Mouse (Mus musculus) large intestine, adult 2 months (tissue): ENCODE measurements around the gene Ipo13. TPM values are rescaled to one million over a fixed set of nuclear protein-coding genes. Genes with fewer than 3 reads are reported as not detected.

Source experiments
- DNase-seq: peaks from one replicate; pipeline ENCODE4 v3.0.0-alpha.2; 2012; ENCODE audit warnings: low read depth, low spot score
- WGBS: fragments of 180-500 bp; shearing (Covaris S2); methylation state at CpG from one replicate; pipeline ENCODE4 v1.1.7; 2018; 5-methylcytosine and 5-hydroxymethylcytosine counted together
- polyA plus RNA-seq: library from polyadenylated mRNA; depleted of rRNA; stranded (reverse); fragments of >200 nt; gene quantifications from 2 replicates; pipeline ENCODE4 v1.2.3, GENCODE M21; 2012

The Ipo13 gene
- polyA plus RNA-seq, 1 experiment, result 41.0 TPM

DNA sequence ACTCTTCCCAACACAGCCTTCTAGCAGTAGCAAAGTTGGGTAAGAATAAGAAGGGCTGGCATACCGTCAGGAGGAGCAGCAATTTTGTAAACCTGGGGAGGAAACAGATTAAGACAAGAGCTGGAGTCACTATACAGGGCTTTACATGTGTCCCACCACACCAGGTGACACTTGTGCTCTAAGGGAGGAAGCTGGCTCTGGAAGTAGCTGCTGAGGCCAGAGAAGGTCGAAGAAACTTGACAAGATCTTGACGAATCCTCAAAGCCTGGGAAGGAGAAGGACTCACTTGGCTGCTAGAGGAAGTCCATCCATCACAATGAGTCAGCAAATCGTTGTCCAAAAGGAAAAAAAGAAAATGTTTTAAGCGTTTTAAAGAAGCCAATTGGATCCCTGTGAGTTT is 1.6 kb upstream of the Ipo13 start:
- WGBS, result 69% methylated on average over 5 of the region's 5 CpGs
- DNase-seq, result no peak

DNA sequence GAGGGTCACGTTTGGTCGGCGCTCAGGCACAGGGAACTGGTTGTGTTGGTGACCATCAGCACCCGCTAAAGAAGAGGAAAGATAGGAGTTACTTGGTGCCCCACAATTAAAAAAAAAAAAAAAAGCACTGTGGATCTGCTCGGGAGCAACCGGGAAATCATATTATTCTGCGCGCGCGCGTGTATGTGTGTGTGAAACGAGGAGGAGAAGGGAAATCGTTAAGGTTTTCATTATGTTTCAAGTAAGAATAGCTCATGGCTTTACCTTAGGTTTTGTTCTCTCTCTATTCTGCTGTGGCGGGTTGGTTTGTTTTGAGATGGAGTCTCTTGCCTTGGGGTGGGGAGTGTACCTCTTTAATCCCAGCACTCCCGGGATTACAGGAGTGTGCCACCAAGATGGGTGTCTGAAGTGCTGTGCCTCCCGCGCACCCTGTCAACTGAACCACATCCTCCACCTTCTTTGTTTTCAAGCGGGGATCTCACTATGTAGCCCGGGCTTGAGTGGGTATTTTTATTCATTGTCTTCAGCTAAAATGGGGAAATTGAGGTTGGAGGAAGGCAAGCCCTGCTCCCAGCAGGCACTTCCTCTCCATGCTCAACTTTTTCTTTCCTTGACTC is 798 bp upstream of the Ipo13 start:
- 1% methylated on average over 19 of the region's 19 CpGs for WGBS
- no peak for DNase-seq

DNA sequence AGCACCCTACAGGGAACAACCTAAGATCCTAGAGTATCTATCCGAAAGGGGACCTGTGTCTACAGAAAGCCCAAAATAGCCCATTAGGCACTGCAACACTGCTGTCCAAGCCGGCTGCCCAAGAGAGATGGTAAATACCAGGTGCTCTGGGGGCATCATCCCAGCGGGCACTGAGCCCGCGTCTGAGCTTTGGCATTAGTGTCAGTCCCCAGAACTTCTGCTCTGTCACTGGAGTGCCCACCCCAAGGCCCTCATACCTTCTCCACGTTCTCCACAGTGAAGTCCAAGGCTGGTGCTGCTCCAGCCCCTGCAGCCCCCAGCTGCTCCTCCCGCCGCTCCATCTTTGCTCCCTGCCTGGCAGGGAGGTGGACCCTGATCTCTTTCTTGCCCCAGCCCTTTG is 768 bp downstream of the Ipo13 start:
- 7% methylated on average over 8 of the region's 8 CpGs for WGBS
- DNase-seq, result no peak

DNA sequence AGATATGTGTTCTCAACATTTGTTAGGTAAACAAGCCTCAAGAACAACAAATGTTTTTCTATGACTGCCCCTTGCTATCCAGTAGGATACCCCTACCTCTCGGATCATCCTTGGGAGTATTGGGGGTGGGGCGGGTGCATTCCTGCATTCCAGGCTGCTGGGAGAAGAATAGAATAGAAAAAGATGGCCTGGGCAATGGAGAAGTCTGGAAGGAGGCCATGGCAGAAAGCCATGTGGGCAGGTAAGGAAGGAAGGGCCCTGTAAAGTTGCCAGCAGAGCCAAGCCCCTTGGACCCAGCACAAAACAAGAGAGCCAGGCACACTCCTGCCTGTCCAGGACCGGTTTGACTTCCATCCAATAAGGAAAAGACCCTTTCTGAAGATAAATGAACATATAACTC is 1.4 kb downstream of the Ipo13 start:
- no peak for DNase-seq
- WGBS, result 20% methylated on average over 3 of the region's 3 CpGs

DNA sequence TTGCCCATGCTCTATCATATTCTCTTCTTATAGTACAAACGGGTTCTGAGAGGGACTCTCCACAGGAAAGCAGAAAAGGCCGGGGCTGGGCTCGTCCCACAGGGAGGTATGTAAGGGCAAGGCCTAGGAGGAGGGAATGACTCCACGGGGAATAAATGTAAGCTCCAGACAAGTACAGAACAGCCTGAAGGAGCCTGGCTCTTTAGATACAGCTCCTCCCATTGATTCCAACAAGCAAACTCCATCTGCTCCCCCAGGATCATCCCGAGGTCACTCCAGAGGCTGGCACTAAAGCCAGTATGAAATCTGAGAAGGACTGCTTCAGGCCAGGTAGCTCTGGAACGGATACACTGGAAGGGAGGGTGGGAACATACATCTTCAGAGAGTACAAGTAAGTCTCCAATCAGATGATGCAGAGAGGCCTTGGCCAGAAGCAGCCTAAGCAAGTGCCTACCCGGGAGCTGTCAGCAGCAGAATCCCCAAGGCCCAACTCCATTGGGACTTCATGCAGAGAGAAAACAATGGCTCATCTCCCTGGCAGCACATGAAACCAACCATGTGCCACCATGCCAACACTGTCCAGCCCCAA is 2.0 kb downstream of the Ipo13 start:
- DNase-seq, result no peak
- WGBS, result 70% methylated on average over 7 of the region's 7 CpGs

DNA sequence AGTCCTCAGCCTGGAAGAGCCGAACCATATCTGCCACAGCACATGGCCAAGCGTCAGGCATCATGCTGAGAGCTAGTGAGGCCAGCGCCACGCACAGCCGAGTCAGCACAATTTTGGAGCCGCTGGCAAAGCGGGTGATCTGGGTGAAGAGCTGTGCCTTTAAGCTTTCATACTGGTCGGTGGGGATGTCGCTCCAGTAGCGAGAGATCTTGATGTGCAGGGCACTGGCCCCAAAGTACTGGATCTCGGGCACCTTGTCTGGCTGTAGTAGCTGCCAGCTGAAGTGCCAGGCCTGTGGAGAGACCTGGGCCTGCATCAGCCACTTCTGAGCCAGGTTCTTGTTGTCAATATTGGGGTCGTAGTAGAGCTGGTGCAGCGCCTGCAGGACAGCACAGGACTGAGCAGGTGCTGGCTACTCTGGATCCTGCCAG is 2.7 kb downstream of the Ipo13 start:
- WGBS, result 97% methylated on average over 13 of the region's 13 CpGs
- no peak for DNase-seq

DNA sequence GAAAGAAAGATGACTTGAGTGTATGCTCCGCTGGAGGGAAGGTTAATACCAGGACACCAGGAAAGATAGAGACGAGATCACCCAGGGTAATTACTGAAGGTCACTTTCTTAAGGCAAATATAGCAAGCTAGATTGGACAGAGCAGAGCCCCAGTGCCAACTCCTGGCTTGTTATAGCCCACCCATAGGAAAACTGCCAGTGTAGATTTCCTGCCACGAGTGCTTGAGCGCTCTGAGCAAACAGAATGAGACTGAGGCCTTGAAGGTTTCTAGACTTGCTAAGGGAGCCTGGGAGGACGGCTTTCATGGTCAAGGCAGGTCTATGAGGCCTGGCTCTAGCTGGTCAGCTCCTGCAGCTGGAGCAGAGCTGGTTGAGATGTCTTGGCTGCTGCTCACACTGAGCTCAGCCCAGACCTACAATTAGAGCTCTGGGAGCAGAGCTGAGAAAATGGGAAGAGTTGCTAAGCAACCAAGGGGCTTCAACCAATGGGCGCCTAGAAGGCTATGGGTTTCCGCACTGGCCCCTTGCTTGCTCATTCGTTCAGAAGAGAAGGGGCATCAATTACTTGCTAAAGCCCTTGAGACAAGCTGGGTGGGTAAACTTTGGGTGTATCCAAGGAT is 5.9 kb downstream of the Ipo13 start:
- 81% methylated on average over 8 of the region's 8 CpGs for WGBS

DNA sequence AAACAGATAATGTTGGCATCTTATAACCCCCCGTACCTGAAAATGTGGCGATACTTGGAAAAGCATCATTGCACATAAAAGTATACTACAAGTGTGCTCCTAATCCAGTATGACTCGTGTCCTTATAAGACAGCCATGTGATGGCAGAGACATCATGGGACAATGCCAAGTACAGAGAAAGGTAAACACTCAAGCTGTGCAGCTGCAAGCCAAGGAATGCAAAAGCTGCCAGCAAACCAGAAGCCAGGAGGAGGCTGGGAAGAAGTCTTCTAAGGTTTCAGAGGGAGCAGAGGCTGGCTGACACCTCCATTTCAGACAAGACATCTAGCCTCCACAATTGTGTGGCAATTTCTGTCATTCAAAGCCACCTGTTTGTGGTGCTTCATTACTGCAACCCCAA is 8.6 kb downstream of the Ipo13 start:
- DNase-seq, result no peak
- WGBS, result 38% methylated on average over 3 of the region's 3 CpGs

More for the DNA sequence above, 5.9 kb downstream of the Ipo13 start:
- no peak for DNase-seq

DNA sequence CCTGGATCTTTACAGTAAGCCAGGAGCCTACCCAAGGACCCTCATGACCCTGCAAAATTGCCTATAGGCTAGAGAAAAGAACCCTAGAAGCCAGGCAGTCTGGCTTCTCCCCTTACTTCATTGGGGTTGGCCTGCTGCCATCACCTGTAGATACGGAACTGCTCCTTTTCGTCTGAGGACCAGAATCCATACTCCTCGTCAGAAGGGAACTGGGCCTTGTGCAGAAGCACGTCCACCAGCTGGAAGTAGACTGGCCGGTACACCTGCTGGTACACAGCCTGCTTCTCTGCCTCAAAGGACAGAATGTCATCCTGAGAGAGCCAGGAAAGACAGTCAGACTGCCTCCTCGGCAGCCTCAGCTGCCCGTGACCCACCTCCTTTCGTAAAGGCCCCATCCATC is 10.0 kb downstream of the Ipo13 start:
- DNase-seq, result no peak
- 88% methylated on average over 8 of the region's 8 CpGs for WGBS

DNA sequence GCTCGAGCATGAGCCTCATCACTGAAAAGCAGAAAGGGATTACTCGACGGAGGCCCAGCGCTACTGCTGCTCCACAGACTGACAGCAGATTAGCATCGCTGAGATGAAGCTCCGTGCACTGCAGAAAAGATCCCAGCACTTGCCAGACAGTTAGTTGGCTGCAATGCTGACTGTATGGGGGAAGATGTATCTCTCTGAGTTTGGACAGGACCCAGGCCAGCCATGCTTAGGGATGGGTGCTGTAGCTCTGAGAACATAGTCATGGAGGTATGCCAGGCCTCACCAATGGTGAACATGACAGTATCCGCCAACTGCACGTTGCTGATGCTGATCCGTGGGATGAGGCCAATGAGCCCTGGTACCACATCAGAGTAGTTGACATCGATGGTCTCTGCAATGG is 10.7 kb downstream of the Ipo13 start:
- no peak for DNase-seq
- 90% methylated on average over 10 of the region's 10 CpGs for WGBS

DNA sequence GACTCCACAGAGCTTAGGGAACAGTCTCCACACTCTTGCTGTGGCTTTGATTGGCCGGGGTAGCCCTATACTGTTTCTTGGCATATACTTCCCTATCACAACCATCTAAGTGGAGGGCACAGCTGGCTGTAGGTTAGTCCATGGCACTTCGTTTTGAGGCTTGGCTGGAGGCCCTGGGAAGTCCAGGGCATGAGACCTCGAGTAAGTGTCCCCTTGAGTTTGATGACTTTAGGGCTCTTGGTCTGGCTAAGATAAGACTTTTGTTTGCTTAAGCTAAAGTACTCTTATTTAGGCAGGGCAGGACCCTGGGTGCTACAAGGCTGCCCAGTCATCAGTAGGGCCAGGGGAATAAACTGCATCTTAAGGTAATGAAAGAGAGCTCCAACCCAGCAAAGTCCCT is 16.7 kb downstream of the Ipo13 start:
- 44% methylated on average over 3 of the region's 3 CpGs for WGBS
- DNase-seq, result no peak

DNA sequence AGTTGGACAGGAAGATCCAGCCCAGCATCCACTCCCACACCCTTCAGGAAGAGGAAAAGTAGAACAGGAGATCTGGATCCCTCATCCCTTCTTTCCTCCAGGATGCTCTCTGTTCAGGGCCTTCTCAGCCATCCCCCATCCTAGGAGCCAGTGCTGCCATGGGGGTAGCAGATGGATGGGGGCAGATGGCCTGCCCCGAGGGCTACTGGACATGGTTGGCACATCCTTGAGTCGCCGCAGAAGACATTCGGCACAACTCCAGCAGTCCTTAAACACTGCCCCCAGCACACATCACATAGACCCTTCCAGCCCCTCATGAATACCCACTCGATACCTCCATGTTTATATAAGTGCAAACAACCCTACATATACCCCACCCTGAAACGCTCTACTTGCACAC is 18.8 kb downstream of the Ipo13 start:
- DNase-seq, result no peak
- 97% methylated on average over 6 of the region's 6 CpGs for WGBS

DNA sequence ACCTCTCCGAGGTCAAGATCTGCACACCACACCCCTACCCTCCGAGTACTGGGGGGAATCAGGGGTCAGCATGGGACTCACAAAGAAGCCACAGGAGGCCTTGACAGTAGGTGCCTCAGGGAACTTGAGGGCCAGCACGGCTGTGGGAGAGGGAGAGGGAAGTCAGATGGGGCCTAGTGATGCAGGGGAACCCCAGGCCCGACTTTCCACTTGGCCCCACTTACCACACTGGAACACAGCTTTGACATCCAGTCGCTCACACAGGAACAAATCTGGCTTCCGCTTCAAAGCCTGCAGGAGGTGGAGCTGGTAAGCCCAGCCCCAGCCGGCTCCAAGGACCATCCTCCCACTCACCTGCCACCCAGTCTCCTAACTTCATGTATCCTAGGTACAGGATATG is 19.5 kb downstream of the Ipo13 start:
- DNase-seq, result no peak
- WGBS, result 87% methylated on average over 7 of the region's 7 CpGs

DNA sequence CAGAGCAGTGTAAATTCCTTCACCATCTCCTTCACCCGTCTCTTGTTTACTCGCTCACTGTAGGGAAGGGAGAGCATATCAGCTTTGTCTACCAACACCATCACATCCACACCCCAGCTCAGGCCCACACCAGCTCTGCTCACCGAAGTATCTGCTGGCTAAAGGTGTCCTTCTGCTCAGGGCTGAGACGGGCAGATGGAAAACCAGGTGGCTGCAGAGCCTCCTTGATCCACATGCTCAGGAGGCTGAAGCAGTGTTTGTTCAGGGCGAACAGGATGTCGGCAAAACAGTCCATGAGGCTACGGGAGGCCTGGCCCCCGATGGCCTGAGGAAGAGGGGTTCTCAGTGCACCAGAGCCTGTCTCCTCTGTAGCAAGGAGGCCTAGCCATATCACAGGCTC is 20.2 kb downstream of the Ipo13 start:
- DNase-seq, result no peak
- 89% methylated on average over 8 of the region's 8 CpGs for WGBS

DNA sequence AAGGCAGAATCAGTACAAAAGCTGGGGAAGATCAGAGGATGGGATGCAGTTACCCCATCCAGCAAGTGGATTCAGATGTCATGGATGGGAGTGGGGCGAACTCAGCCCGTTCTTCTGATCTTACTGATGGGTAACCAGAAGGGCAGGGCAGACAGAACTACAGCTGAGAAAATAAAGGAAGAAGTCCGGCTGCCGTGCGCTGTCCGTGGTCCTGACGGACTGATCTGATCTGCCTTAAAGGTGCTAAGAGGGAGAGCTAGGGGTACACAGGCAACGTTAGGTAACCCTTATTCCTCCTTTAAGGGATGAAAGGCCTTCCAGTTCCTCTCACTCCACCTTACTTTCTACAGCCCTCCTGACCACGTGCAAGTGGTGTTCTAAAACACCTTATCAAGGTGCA is 21.4 kb downstream of the Ipo13 start:
- no peak for DNase-seq
- WGBS, result 9% methylated on average over 9 of the region's 9 CpGs

DNA sequence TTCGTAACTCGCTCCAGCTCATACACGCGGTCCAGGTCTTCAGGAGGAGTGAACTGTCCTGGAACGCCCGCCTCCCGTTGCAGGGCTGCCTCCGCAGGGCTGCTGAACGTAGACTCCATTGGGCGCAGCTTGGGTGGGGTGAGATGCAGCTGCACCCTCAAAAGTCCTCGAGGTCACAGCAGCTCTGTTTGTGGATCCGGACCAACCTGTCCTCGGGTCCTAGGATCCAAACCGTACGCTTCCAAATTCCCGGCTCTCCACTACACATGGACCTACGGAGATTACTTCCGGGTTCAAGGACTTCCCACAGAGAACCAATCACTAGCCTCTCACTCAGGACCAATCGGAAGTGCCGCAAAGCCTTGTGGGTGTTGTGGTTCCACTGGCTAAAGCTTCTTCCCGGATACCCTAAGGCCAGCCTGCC is 23.0 kb downstream of the Ipo13 start, which contains the start of gene Dph2:
Dph2 (minus strand) TSS at position 295 of the 424 bp plus-strand sequence.
- under 1% methylated on average over 21 of the region's 21 CpGs for WGBS
- DNase-seq, result peak; percentile 92

DNA sequence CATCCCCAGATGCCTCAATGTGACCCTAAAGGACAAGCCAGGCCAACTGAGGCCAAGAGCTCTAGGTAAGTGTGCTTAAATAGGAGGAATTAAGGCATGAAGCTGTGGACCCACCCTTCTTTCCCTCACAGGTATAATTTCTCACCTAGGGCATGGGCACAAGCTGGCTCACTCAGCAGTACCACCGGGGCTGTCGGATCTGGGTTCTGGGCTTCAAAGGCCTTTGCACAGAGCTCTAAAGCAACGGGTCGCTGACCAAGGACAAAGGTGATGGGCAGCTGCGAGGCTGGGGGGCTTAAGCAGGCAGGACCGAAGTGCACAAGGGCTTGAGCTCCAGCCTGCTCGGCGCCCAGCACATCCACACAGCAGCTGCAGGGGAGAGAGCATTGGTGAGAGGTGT is 24.0 kb downstream of the Ipo13 start:
- no peak for DNase-seq
- WGBS, result 88% methylated on average over 8 of the region's 8 CpGs

DNA sequence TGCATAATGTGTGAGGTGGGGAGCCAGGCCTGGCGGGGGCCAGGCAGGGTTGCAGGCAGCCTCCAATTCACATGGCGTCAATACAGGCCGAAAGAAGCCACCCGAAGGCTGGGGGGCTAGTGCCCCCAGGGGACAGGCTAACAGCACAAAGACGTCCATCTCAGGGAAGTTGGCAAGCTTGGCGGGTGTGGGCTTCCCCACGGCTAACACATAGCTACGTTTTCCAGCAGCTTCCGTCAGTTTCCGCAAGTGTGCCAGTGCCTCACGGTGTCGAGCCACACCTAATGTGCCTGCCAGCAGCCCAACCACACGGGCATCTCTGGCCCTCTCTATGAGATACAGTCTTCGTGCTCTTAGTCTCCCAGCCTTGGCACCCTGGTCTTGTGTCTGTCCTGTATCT is 24.8 kb downstream of the Ipo13 start:
- WGBS, result 90% methylated on average over 14 of the region's 14 CpGs
- DNase-seq, result no peak

DNA sequence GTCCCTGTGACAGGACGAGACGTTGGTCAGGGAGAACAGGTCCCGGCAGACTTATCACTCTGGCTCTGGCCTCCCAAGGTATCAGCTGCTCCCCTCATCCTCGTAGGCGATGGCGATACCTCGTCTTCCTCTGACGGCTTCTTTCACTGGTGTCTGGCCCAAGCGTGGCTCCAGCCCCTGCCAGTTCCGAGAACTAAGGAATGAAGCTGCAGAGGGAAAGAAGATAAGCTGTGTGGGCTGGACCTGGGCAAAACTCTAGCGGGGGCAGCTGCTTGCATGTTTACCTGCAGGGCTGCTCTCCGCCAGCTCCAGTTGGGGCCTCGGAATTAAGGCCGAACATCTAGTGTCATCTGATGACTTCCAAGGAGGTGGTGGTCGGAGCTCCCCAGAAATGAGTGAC is 25.3 kb downstream of the Ipo13 start:
- no peak for DNase-seq
- 94% methylated on average over 15 of the region's 15 CpGs for WGBS

DNA sequence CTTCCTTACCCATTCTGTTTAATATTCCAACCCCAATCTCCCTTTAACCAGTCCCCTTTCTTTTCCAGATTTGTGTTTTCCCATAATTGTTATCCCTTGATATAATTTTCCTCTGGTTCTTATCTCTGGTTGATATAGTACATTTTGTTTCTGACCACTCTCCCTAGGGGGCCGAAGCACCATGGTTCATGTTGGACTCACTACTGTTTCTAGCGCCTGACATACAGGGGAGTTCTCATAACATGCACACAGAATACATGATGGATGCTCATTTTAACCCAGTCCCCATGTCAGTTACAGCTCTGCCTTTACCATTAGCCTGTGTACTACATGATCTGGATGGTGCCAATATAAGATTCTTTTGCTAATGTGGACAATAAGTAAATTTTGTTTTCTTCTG is 26.9 kb downstream of the Ipo13 start:
- 84% methylated on average over 2 of the region's 2 CpGs for WGBS
- DNase-seq, result no peak

DNA sequence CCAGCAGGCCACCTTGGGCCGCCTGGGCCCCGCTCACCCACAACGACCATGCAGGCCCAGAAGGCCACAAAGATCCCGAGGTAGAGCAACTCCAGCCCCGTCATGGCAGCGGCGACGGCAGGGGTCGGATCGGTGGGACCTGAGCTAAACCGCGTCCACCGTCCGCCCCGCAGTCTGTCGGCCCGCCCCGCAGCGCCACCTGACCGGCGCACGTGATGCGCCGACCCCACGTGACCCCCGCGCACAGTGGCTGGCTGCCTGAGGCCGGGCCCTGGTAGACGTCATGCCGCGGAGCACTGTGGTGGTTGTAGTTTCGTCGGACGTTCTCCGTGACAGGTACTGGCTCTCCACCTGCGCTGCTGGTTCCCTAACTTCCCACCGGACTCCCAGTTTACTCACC is 27.7 kb downstream of the Ipo13 start, which contains the start of gene Atp6v0b:
Atp6v0b (minus strand) TSS at position 201 of the 400 bp plus-strand sequence.
- under 1% methylated on average over 37 of the region's 37 CpGs for WGBS
- DNase-seq, result peak; percentile 83
